In genomic region chr15:100997090-100997489, GRCm38 (mm10) we compare ENCODE assay signal across 9 mouse cellular contexts. TPM values are rescaled to one million over a fixed set of nuclear protein-coding genes. Genes with fewer than 3 reads are reported as not detected.
DNase-seq lines count a peak whose midpoint lies in the region; ATAC-seq lines count a peak whose summit lies in the region.
"Had no signal": no experiment of that assay in that cellular context is flagged by ENCODE, and none has a peak within 500 bp of the region (broad histone marks: within the 10 kb centered on the region; RNA-seq: fewer than 3 reads in every experiment).

No protein-coding gene starts in this region.

- H3K4me1 ChIP-seq in kidney, embryonic 15.5 days = no peaks in the 10 kb centered on the region
- no peaks in the 10 kb centered on the region for H3K4me1 ChIP-seq in embryonic facial prominence, embryonic 14.5 days (ENCODE audit: control insufficient read depth, insufficient read depth, low read length)

- ATAC-seq in kidney, embryonic 15.5 days (replicated peaks; ENCODE audit: low FRiP score) = no peak; the same call in 1 of the 2 replicates
- peak; percentile 67; the same call in 1 of the 2 replicates for ATAC-seq in embryonic facial prominence, embryonic 14.5 days (ENCODE audit: low read depth)

- H3K27me3 ChIP-seq in kidney, embryonic 15.5 days = no peaks in the 10 kb centered on the region
- H3K27me3 ChIP-seq in embryonic facial prominence, embryonic 14.5 days (replicated peaks; ENCODE audit: control insufficient read depth, insufficient read depth, low read length) = no peaks in the 10 kb centered on the region

- H3K27ac ChIP-seq in kidney, embryonic 15.5 days = no peak overlapping the region
- H3K27ac ChIP-seq in embryonic facial prominence, embryonic 14.5 days (replicated peaks; ENCODE audit: low read depth, low read length) = no peak overlapping the region

- no peak overlapping the region for H3K4me2 ChIP-seq in kidney, embryonic 15.5 days
- no peak overlapping the region for H3K4me2 ChIP-seq in embryonic facial prominence, embryonic 14.5 days (ENCODE audit: low read depth, low read length)

- no peaks in the 10 kb centered on the region for H3K9me3 ChIP-seq in kidney, embryonic 15.5 days (replicated peaks)
- no peaks in the 10 kb centered on the region for H3K9me3 ChIP-seq in embryonic facial prominence, embryonic 14.5 days (ENCODE audit: control insufficient read depth, low read length)

- WGBS in kidney, embryonic 15.5 days = 31% methylated on average over 4 of the region's 4 CpGs
- WGBS in embryonic facial prominence, embryonic 14.5 days = 27% methylated on average over 4 of the region's 4 CpGs

- intact Hi-C loops in gastrocnemius, postnatal 36 days (cut with DNase I) = no loop called here

- no peak overlapping the region for H3K9ac ChIP-seq in kidney, embryonic 15.5 days
- no peak overlapping the region; the same call in 1 of the 2 replicates for H3K9ac ChIP-seq in embryonic facial prominence, embryonic 14.5 days (ENCODE audit: low read depth, low read length)

- H3K4me3 ChIP-seq in kidney, embryonic 15.5 days (replicated peaks) = no peak overlapping the region
- H3K4me3 ChIP-seq in embryonic facial prominence, embryonic 14.5 days (ENCODE audit: low read depth, low read length) = no peak overlapping the region

- peak; percentile 22 for DNase-seq in kidney, adult 9 months
- peak; percentile 53 for DNase-seq in A20 (ENCODE audit: low read depth, low spot score)
- peak; percentile 40 for DNase-seq in T-cell, adult 2 months (ENCODE audit: low spot score)
- DNase-seq in embryonic facial prominence, embryonic 14.5 days (ENCODE audit: low spot score) = peak; percentile 75
- DNase-seq in lung, postnatal 25 days (ENCODE audit: low spot score) = peak; percentile 11
- no peak for DNase-seq in ovary, postnatal 36 days (ENCODE audit: low spot score)
- no peak for DNase-seq in gastrocnemius, postnatal 36 days

- H3K36me3 ChIP-seq in kidney, embryonic 15.5 days = no peaks in the 10 kb centered on the region
- no peaks in the 10 kb centered on the region for H3K36me3 ChIP-seq in embryonic facial prominence, embryonic 14.5 days (ENCODE audit: control insufficient read depth, insufficient read depth, low read length)

RNA-seq across cellular contexts. Expression of gene Gm47841, which starts 50.1 kb away (rescaled TPM):
- not detected in 2 replicates for polyA plus RNA-seq in kidney, embryonic 15.5 days (2015; fragmentation: Nextera tagmentation; extraction: Ambion mirVana)
- not detected in 2 replicates for polyA plus RNA-seq in embryonic facial prominence, embryonic 14.5 days (2014; fragmentation: Nextera tagmentation; extraction: Ambion mirVana)
- not detected for total RNA-seq in gastrocnemius, postnatal 36 days (2021)
- total RNA-seq: layer of hippocampus, adult 18-20 months had no signal

Comparison
In these comparisons a context has a peak if more than half of its experiments do, and no peak if none do; other contexts are left out.
1. DNase-seq: peak in kidney, adult 9 months (single experiment), A20 (single experiment), T-cell, adult 2 months (single experiment), embryonic facial prominence, embryonic 14.5 days (single experiment) and lung, postnatal 25 days (single experiment); none in ovary, postnatal 36 days (single experiment) and gastrocnemius, postnatal 36 days (0 of 2).